In the genomic region with DNA sequence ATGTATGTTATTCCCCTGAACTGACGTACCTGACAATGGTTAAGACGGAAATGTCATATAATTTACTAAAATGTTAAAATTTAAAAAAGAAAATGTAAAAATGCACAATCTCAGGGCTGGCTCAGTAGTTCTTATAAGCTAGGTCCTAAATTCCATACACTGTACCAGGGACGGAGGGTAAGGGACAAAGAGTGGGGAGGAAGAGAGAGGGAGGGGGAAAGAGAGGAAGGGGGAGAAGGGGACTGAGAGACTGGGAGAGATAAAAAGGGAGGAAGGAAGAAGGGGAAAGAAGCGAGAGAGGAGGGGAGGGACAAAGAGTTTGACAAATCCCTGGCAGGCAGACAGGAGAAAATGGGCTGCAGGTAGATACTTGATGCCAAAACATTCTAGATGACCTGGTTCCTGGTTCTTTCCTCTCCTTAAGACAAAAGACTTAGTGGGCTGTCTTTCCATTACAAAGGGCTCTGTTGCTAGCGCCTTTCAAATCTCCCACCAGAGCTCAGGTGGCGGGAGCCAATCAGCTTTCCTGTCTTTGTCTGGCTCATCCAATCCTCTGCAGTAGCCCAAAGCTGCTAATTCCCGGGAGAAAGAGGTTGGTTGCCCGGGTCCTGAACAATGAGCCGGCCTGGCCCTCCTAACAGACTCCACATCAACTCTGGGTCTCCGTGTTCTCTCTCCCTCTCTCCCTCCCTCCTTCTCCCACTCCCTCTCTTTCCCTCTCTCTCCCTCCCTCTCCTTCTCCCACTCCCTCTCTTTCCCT, we compare ENCODE assay signal across 9 mouse cellular contexts.
DNase-seq lines count a peak whose midpoint lies in the region; ATAC-seq and TF ChIP-seq lines count a peak whose summit lies in the region.
"Had no signal": no experiment of that assay in that cellular context is flagged by ENCODE, and none has a peak within 500 bp of the region (broad histone marks: within the 10 kb centered on the region; RNA-seq: fewer than 3 reads in every experiment).

No protein-coding gene starts in this region.

- no peak for TF ChIP-seq POLR2A in testis, adult 2 months (IDR thresholded peaks at IDR 0.05; ENCODE audit: control insufficient read depth, low read depth, low read length)
- TF ChIP-seq POLR2A in limb, embryonic 14.5 days (IDR thresholded peaks at IDR 0.05; ENCODE audit: borderline replicate concordance, extremely low read depth, insufficient read depth, insufficient read length), result no peak
- TF ChIP-seq POLR2A in thymus, adult 2 months (IDR thresholded peaks at IDR 0.05; ENCODE audit: control insufficient read depth, extremely low read depth, insufficient read depth, low read length, poor library complexity), result no peak

- no peaks in the 10 kb centered on the region for H3K4me1 ChIP-seq in testis, adult 2 months (ENCODE audit: control insufficient read depth, insufficient read depth, low read length)
- peaks cover 3% of the 10 kb centered on the region for H3K4me1 ChIP-seq in limb, embryonic 14.5 days (ENCODE audit: control insufficient read depth, insufficient read depth, low read length)
- no peaks in the 10 kb centered on the region for H3K4me1 ChIP-seq in thymus, adult 2 months (replicated peaks; ENCODE audit: control insufficient read depth, insufficient read depth, low read length)

- H3K4me2 ChIP-seq in limb, embryonic 14.5 days (replicated peaks; ENCODE audit: low read depth, low read length, severe bottlenecking), result peak overlapping the region; percentile 21

- no peaks in the 10 kb centered on the region for H3K27me3 ChIP-seq in testis, adult 2 months (ENCODE audit: control insufficient read depth, insufficient read depth, low read length)
- no peaks in the 10 kb centered on the region for H3K27me3 ChIP-seq in limb, embryonic 14.5 days (ENCODE audit: control insufficient read depth, insufficient read depth, low read length)
- H3K27me3 ChIP-seq in thymus, adult 2 months (ENCODE audit: control insufficient read depth, insufficient read depth, low read length), result no peaks in the 10 kb centered on the region

- 27% methylated on average over 10 of the region's 10 CpGs for WGBS in limb, embryonic 14.5 days
- whole genome bisulfite sequencing in thymus, adult 2 months, result 47% methylated on average over 10 of the region's 10 CpGs

- H3K9ac ChIP-seq in limb, embryonic 14.5 days (ENCODE audit: low read depth, low read length, severe bottlenecking), result no peak overlapping the region
- H3K9ac ChIP-seq: liver, embryonic 14.5 days had no signal

- peak; percentile 82 for ATAC-seq in frontal cortex, adult (ENCODE audit: low TSS enrichment)
- peak; percentile 72 for ATAC-seq in limb, embryonic 14.5 days (ENCODE audit: low FRiP score, low read depth)

- H3K9me3 ChIP-seq in limb, embryonic 14.5 days (ENCODE audit: control insufficient read depth, low read length), result no peaks in the 10 kb centered on the region

- no peaks in the 10 kb centered on the region for H3K36me3 ChIP-seq in testis, adult 2 months (ENCODE audit: control insufficient read depth, insufficient read depth, low read length)
- no peaks in the 10 kb centered on the region for H3K36me3 ChIP-seq in limb, embryonic 14.5 days (ENCODE audit: control insufficient read depth, insufficient read depth, low read length)
- H3K36me3 ChIP-seq in thymus, adult 2 months (ENCODE audit: control insufficient read depth, insufficient read depth, low read length), result no peaks in the 10 kb centered on the region

- no peak for DNase-seq in frontal cortex, postnatal 25 days (ENCODE audit: low spot score in 2 of 2)
- DNase-seq in testis, postnatal 10 days (ENCODE audit: low spot score), result no peak
- DNase-seq in limb, embryonic 14.5 days (ENCODE audit: low spot score), result peak; percentile 56
- no peak for DNase-seq in adrenal gland, adult 8-10 months
- DNase-seq in thymus, adult 2 months, result no peak
- no peak for DNase-seq in kidney, postnatal 10 days

- no peak for TF ChIP-seq CTCF in testis, adult 2 months (IDR thresholded peaks at IDR 0.05; ENCODE audit: control insufficient read depth, insufficient read depth, insufficient replicate concordance, low read depth, low read length)
- no peak for TF ChIP-seq CTCF in thymus, adult 2 months (IDR thresholded peaks at IDR 0.05; ENCODE audit: borderline replicate concordance, control insufficient read depth, extremely low read depth, insufficient read depth, low read length, poor library complexity)

- H3K27ac ChIP-seq in testis, adult 2 months (ENCODE audit: control insufficient read depth, insufficient read depth, low read depth, low read length), result no peak overlapping the region
- H3K27ac ChIP-seq in limb, embryonic 14.5 days (replicated peaks; ENCODE audit: low read depth, low read length), result no peak overlapping the region; the same call in 1 of the 2 replicates
- H3K27ac ChIP-seq in thymus, adult 2 months (ENCODE audit: control insufficient read depth, insufficient read depth, low read length), result no peak overlapping the region
- H3K27ac ChIP-seq: liver, embryonic 14.5 days had no signal

- H3K4me3 ChIP-seq in testis, adult 2 months (ENCODE audit: control insufficient read depth, low read depth, low read length), result peak overlapping the region; percentile 65
- H3K4me3 ChIP-seq in limb, embryonic 14.5 days (replicated peaks; ENCODE audit: low read length), result no peak overlapping the region
- no peak overlapping the region for H3K4me3 ChIP-seq in thymus, adult 2 months (ENCODE audit: control insufficient read depth, insufficient read depth, low read length)
